Mouse (Mus musculus): ENCODE results near the gene Robo1. TPM values are rescaled to one million over a fixed set of nuclear protein-coding genes. Genes with fewer than 3 reads are reported as not detected.

Robo1 gene
- polyA plus RNA-seq, 1 experiment from 2014 or later = 41.4 TPM

GRCm38 (mm10) chr16:73030999-73031398, 722.9 kb downstream of the Robo1 start:
- Histone ChIP-seq H3K9me3 (ENCODE audit: control insufficient read depth, low read length) (no peaks in the 10 kb centered on the region), H3K27ac (ENCODE audit: low read depth, low read length) (no peak overlapping the region), H3K4me1 (replicated peaks; ENCODE audit: control insufficient read depth, insufficient read depth, low read length) (no peaks in the 10 kb centered on the region), H3K9ac (ENCODE audit: low read length) (no peak overlapping the region), H3K27me3 (ENCODE audit: control insufficient read depth, insufficient read depth, low read length) (no peaks in the 10 kb centered on the region), H3K4me3 (ENCODE audit: low read depth, low read length) (no peak overlapping the region), H3K4me2 (ENCODE audit: low read depth, low read length, severe bottlenecking) (no peak overlapping the region), H3K36me3 (ENCODE audit: control insufficient read depth, insufficient read depth, low read length) (no peaks in the 10 kb centered on the region)
- ATAC-seq (replicated peaks; ENCODE audit: low FRiP score) (no peak), DNase-seq (ENCODE audit: low spot score) (no peak)
- 84% methylated on average over 4 of the region's 4 CpGs for WGBS

- ATAC-seq (replicated peaks; ENCODE audit: low FRiP score) (no peak), DNase-seq (ENCODE audit: low spot score) (no peak)
- WGBS = 86% methylated on average over 20 of the region's 20 CpGs
- Histone ChIP-seq H3K9ac (ENCODE audit: low read length) (no peak overlapping the region), H3K36me3 (ENCODE audit: control insufficient read depth, insufficient read depth, low read length) (no peaks in the 10 kb centered on the region), H3K27ac (ENCODE audit: low read depth, low read length) (no peak overlapping the region), H3K4me1 (replicated peaks; ENCODE audit: control insufficient read depth, insufficient read depth, low read length) (no peaks in the 10 kb centered on the region), H3K4me2 (ENCODE audit: low read depth, low read length, severe bottlenecking) (no peak overlapping the region), H3K4me3 (ENCODE audit: low read depth, low read length) (no peak overlapping the region), H3K9me3 (ENCODE audit: control insufficient read depth, low read length) (no peaks in the 10 kb centered on the region), H3K27me3 (ENCODE audit: control insufficient read depth, insufficient read depth, low read length) (no peaks in the 10 kb centered on the region)
Measured at GRCm38 (mm10) chr16:73035210-73035985, 727.3 kb downstream of the Robo1 start.

- no peak overlapping the region for H3K9ac ChIP-seq (ENCODE audit: low read length)
- ATAC-seq (replicated peaks; ENCODE audit: low FRiP score) (no peak), DNase-seq (ENCODE audit: low spot score) (no peak)
- H3K4me3 ChIP-seq (ENCODE audit: low read depth, low read length) = no peak overlapping the region
- H3K27me3 ChIP-seq (ENCODE audit: control insufficient read depth, insufficient read depth, low read length) = no peaks in the 10 kb centered on the region
- no peak overlapping the region for H3K27ac ChIP-seq (ENCODE audit: low read depth, low read length)
- no peaks in the 10 kb centered on the region for H3K9me3 ChIP-seq (ENCODE audit: control insufficient read depth, low read length)
- no peaks in the 10 kb centered on the region for H3K36me3 ChIP-seq (ENCODE audit: control insufficient read depth, insufficient read depth, low read length)
- no peaks in the 10 kb centered on the region for H3K4me1 ChIP-seq (replicated peaks; ENCODE audit: control insufficient read depth, insufficient read depth, low read length)
- 74% methylated on average over 7 of the region's 7 CpGs for WGBS
- H3K4me2 ChIP-seq (ENCODE audit: low read depth, low read length, severe bottlenecking) = no peak overlapping the region
Measured at GRCm38 (mm10) chr16:73038552-73038951, 730.4 kb downstream of the Robo1 start.

GRCm38 (mm10) chr16:73062461-73062860, 754.4 kb downstream of the Robo1 start:
- WGBS = 93% methylated on average over 3 of the region's 3 CpGs
- H3K9me3 ChIP-seq (ENCODE audit: control insufficient read depth, low read length) = no peaks in the 10 kb centered on the region
- H3K4me2 ChIP-seq (ENCODE audit: low read depth, low read length, severe bottlenecking) = no peak overlapping the region
- H3K9ac ChIP-seq (ENCODE audit: low read length) = no peak overlapping the region
- H3K27ac ChIP-seq (ENCODE audit: low read depth, low read length) = no peak overlapping the region
- ATAC-seq (replicated peaks; ENCODE audit: low FRiP score) (no peak), DNase-seq (ENCODE audit: low spot score) (no peak)
- H3K4me3 ChIP-seq (ENCODE audit: low read depth, low read length) = no peak overlapping the region
- H3K4me1 ChIP-seq (replicated peaks; ENCODE audit: control insufficient read depth, insufficient read depth, low read length) = no peaks in the 10 kb centered on the region
- no peaks in the 10 kb centered on the region for H3K36me3 ChIP-seq (ENCODE audit: control insufficient read depth, insufficient read depth, low read length)
- H3K27me3 ChIP-seq (ENCODE audit: control insufficient read depth, insufficient read depth, low read length) = no peaks in the 10 kb centered on the region

- H3K27me3 ChIP-seq (ENCODE audit: control insufficient read depth, insufficient read depth, low read length) = no peaks in the 10 kb centered on the region
- no peak overlapping the region for H3K27ac ChIP-seq (ENCODE audit: low read depth, low read length)
- H3K36me3 ChIP-seq (ENCODE audit: control insufficient read depth, insufficient read depth, low read length) = no peaks in the 10 kb centered on the region
- ATAC-seq (replicated peaks; ENCODE audit: low FRiP score) (no peak), DNase-seq (ENCODE audit: low spot score) (no peak)
- H3K4me1 ChIP-seq (replicated peaks; ENCODE audit: control insufficient read depth, insufficient read depth, low read length) = no peaks in the 10 kb centered on the region
- 86% methylated on average over 7 of the region's 7 CpGs for WGBS
- no peak overlapping the region for H3K4me2 ChIP-seq (ENCODE audit: low read depth, low read length, severe bottlenecking)
- H3K9ac ChIP-seq (ENCODE audit: low read length) = no peak overlapping the region
- H3K9me3 ChIP-seq (ENCODE audit: control insufficient read depth, low read length) = no peaks in the 10 kb centered on the region
- H3K4me3 ChIP-seq (ENCODE audit: low read depth, low read length) = no peak overlapping the region
Measured at GRCm38 (mm10) chr16:73067782-73068181, 759.7 kb downstream of the Robo1 start.

- H3K4me2 ChIP-seq (ENCODE audit: low read depth, low read length, severe bottlenecking) = no peak overlapping the region
- H3K4me3 ChIP-seq (ENCODE audit: low read depth, low read length) = no peak overlapping the region
- H3K9ac ChIP-seq (ENCODE audit: low read length) = no peak overlapping the region
- H3K27me3 ChIP-seq (ENCODE audit: control insufficient read depth, insufficient read depth, low read length) = no peaks in the 10 kb centered on the region
- no peaks in the 10 kb centered on the region for H3K4me1 ChIP-seq (replicated peaks; ENCODE audit: control insufficient read depth, insufficient read depth, low read length)
- 95% methylated on average over 3 of the region's 3 CpGs for WGBS
- DNase-seq (ENCODE audit: low spot score) (no peak), ATAC-seq (replicated peaks; ENCODE audit: low FRiP score) (no peak)
- H3K36me3 ChIP-seq (ENCODE audit: control insufficient read depth, insufficient read depth, low read length) = no peaks in the 10 kb centered on the region
- H3K27ac ChIP-seq (ENCODE audit: low read depth, low read length) = no peak overlapping the region
- no peaks in the 10 kb centered on the region for H3K9me3 ChIP-seq (ENCODE audit: control insufficient read depth, low read length)
Measured at GRCm38 (mm10) chr16:73072047-73072446, 763.9 kb downstream of the Robo1 start.

- Histone ChIP-seq H3K4me2 (ENCODE audit: low read depth, low read length, severe bottlenecking) (no peak overlapping the region), H3K27ac (ENCODE audit: low read depth, low read length) (no peak overlapping the region), H3K4me3 (ENCODE audit: low read depth, low read length) (no peak overlapping the region), H3K9me3 (ENCODE audit: control insufficient read depth, low read length) (no peaks in the 10 kb centered on the region), H3K4me1 (replicated peaks; ENCODE audit: control insufficient read depth, insufficient read depth, low read length) (no peaks in the 10 kb centered on the region), H3K36me3 (ENCODE audit: control insufficient read depth, insufficient read depth, low read length) (no peaks in the 10 kb centered on the region), H3K9ac (ENCODE audit: low read length) (no peak overlapping the region), H3K27me3 (ENCODE audit: control insufficient read depth, insufficient read depth, low read length) (no peaks in the 10 kb centered on the region)
- 96% methylated on average over 6 of the region's 6 CpGs for WGBS
- ATAC-seq (replicated peaks; ENCODE audit: low FRiP score) (no peak), DNase-seq (ENCODE audit: low spot score) (no peak)
Measured at GRCm38 (mm10) chr16:73072883-73073282, 764.8 kb downstream of the Robo1 start.

- WGBS = 74% methylated on average over 4 of the region's 4 CpGs
- ATAC-seq (replicated peaks; ENCODE audit: low FRiP score) (no peak), DNase-seq (ENCODE audit: low spot score) (no peak)
- no peaks in the 10 kb centered on the region for H3K4me1 ChIP-seq (replicated peaks; ENCODE audit: control insufficient read depth, insufficient read depth, low read length)
- no peaks in the 10 kb centered on the region for H3K27me3 ChIP-seq (ENCODE audit: control insufficient read depth, insufficient read depth, low read length)
- H3K9me3 ChIP-seq (ENCODE audit: control insufficient read depth, low read length) = no peaks in the 10 kb centered on the region
- no peak overlapping the region for H3K9ac ChIP-seq (ENCODE audit: low read length)
- no peaks in the 10 kb centered on the region for H3K36me3 ChIP-seq (ENCODE audit: control insufficient read depth, insufficient read depth, low read length)
- H3K4me2 ChIP-seq (ENCODE audit: low read depth, low read length, severe bottlenecking) = no peak overlapping the region
- H3K4me3 ChIP-seq (ENCODE audit: low read depth, low read length) = no peak overlapping the region
- no peak overlapping the region for H3K27ac ChIP-seq (ENCODE audit: low read depth, low read length)
Measured at GRCm38 (mm10) chr16:73082420-73082819, 774.3 kb downstream of the Robo1 start.

GRCm38 (mm10) chr16:73083077-73083476, 775.0 kb downstream of the Robo1 start:
- WGBS = 90% methylated on average over 2 of the region's 2 CpGs
- Histone ChIP-seq H3K9me3 (ENCODE audit: control insufficient read depth, low read length) (no peaks in the 10 kb centered on the region), H3K27ac (ENCODE audit: low read depth, low read length) (no peak overlapping the region), H3K9ac (ENCODE audit: low read length) (no peak overlapping the region), H3K4me1 (replicated peaks; ENCODE audit: control insufficient read depth, insufficient read depth, low read length) (no peaks in the 10 kb centered on the region), H3K27me3 (ENCODE audit: control insufficient read depth, insufficient read depth, low read length) (no peaks in the 10 kb centered on the region), H3K36me3 (ENCODE audit: control insufficient read depth, insufficient read depth, low read length) (no peaks in the 10 kb centered on the region), H3K4me3 (ENCODE audit: low read depth, low read length) (no peak overlapping the region), H3K4me2 (ENCODE audit: low read depth, low read length, severe bottlenecking) (no peak overlapping the region)
- no peak for DNase-seq (ENCODE audit: low spot score)
- ATAC-seq (replicated peaks; ENCODE audit: low FRiP score) = no peak

Measured in forebrain, embryonic 11.5 days (tissue).